8 mouse cellular contexts compared by ENCODE assay signal in the genomic region with DNA sequence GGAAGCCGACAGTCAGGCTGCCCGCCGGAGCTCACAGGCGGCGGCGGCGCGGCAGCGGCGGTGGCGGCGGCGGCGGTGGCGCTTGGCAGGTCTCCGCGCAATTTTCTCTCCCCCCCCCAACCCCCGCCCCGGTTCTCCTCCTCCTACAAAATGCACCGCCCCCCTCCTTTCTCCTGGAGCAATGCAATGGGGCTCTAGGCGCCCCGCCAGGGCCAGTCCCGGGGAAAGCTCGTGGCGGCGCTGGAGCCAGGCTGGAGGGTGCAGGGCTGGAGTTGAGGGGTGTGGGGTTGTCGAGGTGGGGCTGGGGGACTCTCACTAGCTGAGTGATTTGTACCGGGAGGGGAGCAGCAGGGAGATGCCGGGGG. TPM values are rescaled to one million over a fixed set of nuclear protein-coding genes. Genes with fewer than 3 reads are reported as not detected.
A peak's percentile ranks its signal among the peaks of the same experiment; 100 is the strongest.
DNase-seq lines count a peak whose midpoint lies in the region; ATAC-seq and TF ChIP-seq lines count a peak whose summit lies in the region.

No protein-coding gene starts in this region.

- no peak for TF ChIP-seq POLR2A in cerebellum, adult 2 months (IDR thresholded peaks at IDR 0.05; ENCODE audit: borderline replicate concordance, insufficient read depth, low read length)

- H3K9me3 ChIP-seq in hindbrain, embryonic 14.5 days (ENCODE audit: control insufficient read depth, low read length), result 0 out of 2 replicates have a peak, but pooled peaks cover 3% of the 10 kb centered on the region

- peak overlapping the region; percentile 77 for H3K9ac ChIP-seq in hindbrain, embryonic 14.5 days

- peak overlapping the region; percentile 27 for H3K4me3 ChIP-seq in cerebellum, adult 2 months (replicated peaks; ENCODE audit: insufficient read depth, low read depth, low read length)
- peak overlapping the region; percentile 71 for H3K4me3 ChIP-seq in hindbrain, embryonic 14.5 days (replicated peaks; ENCODE audit: low read length)

- H3K4me1 ChIP-seq in cerebellum, adult 2 months (ENCODE audit: control insufficient read depth, insufficient read depth, low read length), result no peaks in the 10 kb centered on the region
- H3K4me1 ChIP-seq in hindbrain, embryonic 14.5 days (replicated peaks; ENCODE audit: control insufficient read depth, insufficient read depth, low read length), result peaks cover 18% of the 10 kb centered on the region

- peak; percentile 69 for ATAC-seq in hindbrain, embryonic 14.5 days (ENCODE audit: low FRiP score)

- peaks cover 15% of the 10 kb centered on the region for H3K27me3 ChIP-seq in cerebellum, adult 2 months (ENCODE audit: control insufficient read depth, insufficient read depth, low read length)
- no peaks in the 10 kb centered on the region; the same call in 1 of the 2 replicates for H3K27me3 ChIP-seq in hindbrain, embryonic 14.5 days (ENCODE audit: control insufficient read depth, insufficient read depth, low read length)

- peak; percentile 24 for DNase-seq in NIH3T3 (ENCODE audit: low read depth)
- DNase-seq in cerebellum, adult 2 months, result peak in 1 of 2 experiments; percentile 49
- DNase-seq in gastrocnemius, adult 18-20 months (ENCODE audit: low spot score), result peak; percentile 51
- DNase-seq in hindbrain, embryonic 14.5 days (ENCODE audit: low spot score), result peak; percentile 53
- DNase-seq in left cerebral cortex, adult 11 months (ENCODE audit: low spot score), result peak; percentile 43
- peak; percentile 70 for DNase-seq in lung, postnatal 14 days
- DNase-seq in right cerebral cortex, postnatal 10 days (ENCODE audit: low spot score in 2 of 2), result peak; percentile 90
- no peak for DNase-seq in Muller cell, postnatal 12 days (ENCODE audit: inconsistent ontology term)

- H3K36me3 ChIP-seq in hindbrain, embryonic 14.5 days (replicated peaks; ENCODE audit: control insufficient read depth, insufficient read depth), result no peaks in the 10 kb centered on the region

- peak overlapping the region; percentile 93 for H3K4me2 ChIP-seq in hindbrain, embryonic 14.5 days (replicated peaks)

- H3K27ac ChIP-seq in cerebellum, adult 2 months (ENCODE audit: insufficient read depth, low read length), result no peak overlapping the region
- peak overlapping the region; percentile 87 for H3K27ac ChIP-seq in hindbrain, embryonic 14.5 days

- TF ChIP-seq CTCF in cerebellum, adult 2 months (IDR thresholded peaks at IDR 0.05; ENCODE audit: borderline replicate concordance, insufficient read depth, low read depth, low read length), result no peak

- WGBS in cerebellum, adult 2 months, result under 1% methylated on average over 28 of the region's 29 CpGs
- WGBS in hindbrain, embryonic 14.5 days, result under 1% methylated on average over 27 of the region's 29 CpGs

RNA-seq across cellular contexts. Expression of gene Nog, which starts 0.7 kb away (rescaled TPM):
- 6.7 and 7.7 TPM in 2 replicates for polyA plus RNA-seq in cerebellum, adult 2 months (2012; rRNA removed)
- total RNA-seq in gastrocnemius, adult 18-20 months (2021), result 1 to 10 TPM; 1.9 to 2.6 TPM
- 4.0 and 6.1 TPM in 2 replicates for polyA plus RNA-seq in hindbrain, embryonic 14.5 days (2014; fragmentation: Nextera tagmentation; extraction: Ambion mirVana)
